In genomic region chr6:148371223-148371622, GRCm38 (mm10) we compare ENCODE assay signal across 11 mouse cellular contexts.
DNase-seq lines count a peak whose midpoint lies in the region; ATAC-seq and TF ChIP-seq lines count a peak whose summit lies in the region.
"Had no signal": no experiment of that assay in that cellular context is flagged by ENCODE, and none has a peak within 500 bp of the region (broad histone marks: within the 10 kb centered on the region; RNA-seq: fewer than 3 reads in every experiment).

No protein-coding gene starts in this region.

- TF ChIP-seq EP300 in liver, postnatal 0 days (IDR thresholded peaks at IDR 0.05; ENCODE audit: low read depth): no peak

- no peak overlapping the region for H3K27ac ChIP-seq in layer of hippocampus, adult 2 months
- H3K27ac ChIP-seq in liver, postnatal 0 days (ENCODE audit: low read depth): no peak overlapping the region
- no peak overlapping the region for H3K27ac ChIP-seq in limb, embryonic 10.5 days
- H3K27ac ChIP-seq: hindbrain, embryonic 15.5 days had no signal

- peak; percentile 60 for TF ChIP-seq CTCF in layer of hippocampus, adult 2 months (conservative IDR thresholded peaks at IDR 0.05)
- peak; percentile 56 for TF ChIP-seq CTCF in liver, postnatal 0 days (IDR thresholded peaks at IDR 0.05; ENCODE audit: low read depth)

- H3K4me2 ChIP-seq in liver, postnatal 0 days (ENCODE audit: low read depth, low read length): no peak overlapping the region
- H3K4me2 ChIP-seq: heart, embryonic 11.5 days; hindbrain, embryonic 15.5 days had no signal

- H3K9me3 ChIP-seq in liver, postnatal 0 days (ENCODE audit: low read length): no peaks in the 10 kb centered on the region
- no peaks in the 10 kb centered on the region for H3K9me3 ChIP-seq in limb, embryonic 10.5 days (replicated peaks)
- H3K9me3 ChIP-seq: hindbrain, embryonic 15.5 days had no signal

- no peaks in the 10 kb centered on the region for H3K27me3 ChIP-seq in liver, postnatal 0 days (ENCODE audit: insufficient read depth, low read length)
- no peaks in the 10 kb centered on the region for H3K27me3 ChIP-seq in limb, embryonic 10.5 days (ENCODE audit: low read depth, poor library complexity, severe bottlenecking)
- H3K27me3 ChIP-seq: hindbrain, embryonic 15.5 days had no signal

- H3K4me1 ChIP-seq in liver, postnatal 0 days (ENCODE audit: insufficient read depth): 0 out of 2 replicates have a peak, but pooled peaks cover 4% of the 10 kb centered on the region
- H3K4me1 ChIP-seq in limb, embryonic 10.5 days: peaks cover 33% of the 10 kb centered on the region
- H3K4me1 ChIP-seq: hindbrain, embryonic 15.5 days had no signal

- H3K36me3 ChIP-seq in liver, postnatal 0 days (replicated peaks; ENCODE audit: insufficient read depth, low read length): no peaks in the 10 kb centered on the region
- H3K36me3 ChIP-seq in limb, embryonic 10.5 days: no peaks in the 10 kb centered on the region
- H3K36me3 ChIP-seq: hindbrain, embryonic 15.5 days had no signal

- no peak overlapping the region for H3K4me3 ChIP-seq in layer of hippocampus, adult 2 months
- no peak overlapping the region for H3K4me3 ChIP-seq in liver, postnatal 0 days (ENCODE audit: low read depth, low read length)
- no peak overlapping the region for H3K4me3 ChIP-seq in limb, embryonic 10.5 days
- H3K4me3 ChIP-seq: hindbrain, embryonic 15.5 days had no signal

- H3K9ac ChIP-seq in liver, postnatal 0 days (replicated peaks): no peak overlapping the region
- H3K9ac ChIP-seq: hindbrain, embryonic 15.5 days had no signal

- DNase-seq in layer of hippocampus, adult 2 months (ENCODE audit: low spot score in 2 of 2): no peak
- no peak for DNase-seq in layer of hippocampus, adult 9-11 months
- DNase-seq in B cell, adult 2 months: peak; percentile 3 to 11
- DNase-seq in NIH3T3 (ENCODE audit: low read depth): peak; percentile 11
- DNase-seq in liver, postnatal 0 days: no peak
- DNase-seq in right cerebral cortex, postnatal 14 days: no peak
- no peak for DNase-seq in limb, embryonic 10.5 days (ENCODE audit: low spot score)
- DNase-seq: cerebellum, postnatal 14 days; kidney, postnatal 36 days had no signal

- no peak for ATAC-seq in liver, postnatal 0 days

Comparison
In these comparisons a context has a peak if more than half of its experiments do, and no peak if none do; other contexts are left out.
1. DNase-seq: peak in B cell, adult 2 months (2 of 2) and NIH3T3 (single experiment); none in layer of hippocampus, adult 2 months (0 of 2), layer of hippocampus, adult 9-11 months (single experiment), liver, postnatal 0 days (single experiment), right cerebral cortex, postnatal 14 days (single experiment) and limb, embryonic 10.5 days (single experiment).